Mouse (Mus musculus) c-Kit-positive CD71-negative TER-119-negative erythroid progenitor cells, embryonic 14.5 days (primary cell): ENCODE results near the gene Acad9.

Experiments used
- DNase-seq: peaks from one replicate; pipeline ENCODE4 v3.0.0-alpha.2; 2013; ENCODE audit warnings: low read depth

Gene Acad9

DNA sequence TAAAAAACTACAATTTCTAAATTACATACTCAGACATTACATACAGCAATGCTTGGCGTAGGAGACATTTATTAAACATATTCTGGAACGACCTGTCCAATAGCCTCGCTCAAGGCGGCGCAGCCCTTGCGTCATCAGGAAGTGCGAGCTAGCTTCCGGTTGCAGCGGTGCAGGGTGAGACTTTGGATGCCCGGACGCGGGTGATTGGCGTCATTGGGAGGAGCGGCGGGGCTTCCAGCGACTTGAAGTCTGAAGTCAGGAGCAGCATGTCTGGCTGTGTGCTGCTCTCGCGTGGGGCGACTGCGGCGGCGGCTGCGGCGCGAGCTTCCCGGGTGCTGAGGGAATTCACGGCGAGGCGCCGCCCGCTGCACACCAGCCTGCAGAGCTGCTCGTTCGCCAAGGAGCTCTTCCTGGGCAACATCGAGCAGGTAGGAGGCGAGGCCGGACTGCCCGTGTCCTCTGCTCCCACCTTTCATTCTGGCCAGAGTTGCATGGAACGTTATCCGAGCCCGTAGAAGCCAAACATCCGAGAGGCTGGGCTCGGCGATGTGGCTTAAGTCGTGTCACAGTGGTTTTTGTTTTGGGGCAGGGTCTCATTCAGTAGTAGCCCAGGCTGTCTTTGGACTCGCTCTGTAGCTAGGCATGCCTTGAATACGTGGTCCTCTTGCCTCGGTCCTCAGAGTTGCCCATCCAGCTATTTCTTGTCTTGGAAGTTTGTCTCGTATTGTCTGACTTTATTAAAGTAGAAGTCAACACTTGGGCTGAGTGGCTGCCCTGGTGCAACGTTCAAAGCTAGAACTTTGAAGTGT, at the start of gene Acad9:
Gene Acad9, plus strand, starts transcription at position 137 of the 809 bp plus-strand sequence.
- peak; percentile 92 for DNase-seq

DNA sequence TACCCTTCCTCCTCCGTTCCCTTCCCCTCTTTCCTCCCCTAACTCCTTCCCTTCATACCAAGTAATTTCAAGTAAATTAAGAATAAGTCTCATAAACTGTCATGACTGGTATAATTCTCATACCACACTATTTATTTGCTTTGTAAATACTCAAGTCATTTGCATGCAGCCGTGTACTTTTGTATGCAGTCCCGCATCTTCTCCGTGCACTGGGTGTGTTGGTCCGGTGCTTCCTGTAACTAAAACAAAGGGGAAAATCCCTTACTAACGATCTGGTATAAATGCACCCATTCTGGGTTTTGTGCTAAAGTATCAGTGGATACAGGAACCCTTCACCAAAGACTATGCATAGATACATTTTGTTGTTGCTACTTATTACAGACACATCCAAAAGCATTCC, 40.0 kb upstream of the Acad9 start:
- DNase-seq = no peak

DNA sequence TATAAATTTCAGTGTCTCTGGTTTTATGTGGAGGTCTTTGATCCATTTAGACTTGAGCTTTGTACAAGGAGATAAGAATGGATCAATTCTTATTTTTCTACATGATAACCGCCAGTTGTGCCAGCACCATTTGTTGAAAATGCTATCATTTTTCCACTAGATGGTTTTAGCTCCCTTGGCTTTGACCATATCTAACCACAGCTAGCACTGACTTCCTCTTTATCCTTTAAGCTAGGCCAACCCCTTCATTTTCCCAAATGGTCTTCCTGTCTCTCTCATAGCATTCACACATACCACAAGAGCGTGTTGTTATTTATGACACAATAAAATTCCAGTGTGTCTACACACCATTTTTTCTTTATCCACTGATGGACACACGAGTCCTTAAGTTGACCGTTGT, 35.8 kb upstream of the Acad9 start:
- no peak for DNase-seq

DNA sequence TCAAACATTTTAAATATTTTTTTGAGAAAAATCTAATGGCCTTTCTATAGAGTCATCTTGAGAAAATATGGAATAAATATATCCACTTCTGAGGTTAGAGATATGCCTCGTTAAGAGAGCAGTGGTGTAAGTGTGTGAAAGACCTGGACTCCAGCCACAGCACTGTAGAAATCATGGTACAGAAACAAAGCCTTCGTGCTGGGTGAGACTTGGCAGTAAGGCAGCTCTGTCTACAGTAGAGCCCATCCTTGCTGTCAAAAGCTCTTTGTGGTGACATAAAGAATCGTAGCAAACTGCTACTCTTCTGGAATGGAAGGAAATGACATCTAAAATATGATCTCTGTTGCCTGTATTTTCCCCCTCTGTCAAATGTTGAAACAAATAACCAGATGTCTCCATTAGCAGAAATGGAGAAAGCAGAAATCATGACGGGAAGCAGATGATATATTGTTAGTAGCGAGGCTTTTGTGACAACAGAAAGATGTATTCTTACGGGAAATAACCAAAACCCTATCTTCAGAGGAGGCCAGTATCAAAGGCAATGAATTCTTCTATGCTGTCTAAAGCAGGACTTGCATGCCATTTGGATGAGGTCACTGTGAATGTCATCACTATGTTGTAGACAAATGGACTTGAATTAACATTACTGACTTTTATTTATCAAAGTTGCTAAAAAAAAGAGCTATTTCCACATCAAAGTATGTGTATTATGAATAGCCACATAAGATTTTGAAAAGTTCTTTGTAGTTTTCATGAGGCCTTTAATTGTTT, 33.9 kb upstream of the Acad9 start:
- no peak for DNase-seq

DNA sequence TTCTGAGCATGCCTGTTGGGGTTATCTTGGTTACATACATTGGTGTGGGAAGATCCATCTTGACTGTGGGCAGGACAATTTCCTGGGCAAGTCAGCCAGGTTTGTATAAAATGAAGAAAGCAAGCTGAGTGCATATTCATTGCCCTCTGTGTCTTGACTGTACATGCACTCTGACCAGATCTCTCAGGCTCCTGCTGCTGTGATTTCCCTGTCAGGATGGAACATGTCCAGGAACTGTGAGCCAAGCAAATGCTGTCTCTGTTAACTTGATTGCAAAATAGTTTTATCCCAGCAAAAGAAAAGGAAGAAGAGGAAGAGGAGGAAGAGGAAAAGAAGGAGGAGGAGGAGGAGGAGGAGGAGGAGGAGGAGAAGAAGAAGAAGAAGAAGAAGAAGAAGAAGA, 21.3 kb upstream of the Acad9 start:
- DNase-seq = no peak

DNA sequence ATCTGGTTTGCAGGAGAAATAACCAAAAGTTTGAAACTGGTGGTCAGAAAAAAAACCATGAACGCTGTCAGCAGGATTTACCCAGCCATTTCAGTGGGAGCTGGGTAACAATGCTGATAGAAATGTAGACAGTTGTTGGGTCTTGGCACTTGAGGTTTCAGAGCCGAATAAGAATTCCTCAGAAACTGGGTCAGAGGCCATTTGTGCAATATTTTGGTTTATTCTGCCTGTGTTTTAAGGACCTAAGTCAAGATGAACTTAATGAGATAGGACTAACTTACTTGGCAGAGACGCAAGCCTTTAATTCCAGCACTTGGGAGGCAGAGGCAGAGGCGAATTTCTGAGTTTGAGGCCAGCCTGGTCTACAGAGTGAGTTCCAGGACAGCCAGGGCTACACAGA, 20.7 kb upstream of the Acad9 start:
- DNase-seq = no peak

DNA sequence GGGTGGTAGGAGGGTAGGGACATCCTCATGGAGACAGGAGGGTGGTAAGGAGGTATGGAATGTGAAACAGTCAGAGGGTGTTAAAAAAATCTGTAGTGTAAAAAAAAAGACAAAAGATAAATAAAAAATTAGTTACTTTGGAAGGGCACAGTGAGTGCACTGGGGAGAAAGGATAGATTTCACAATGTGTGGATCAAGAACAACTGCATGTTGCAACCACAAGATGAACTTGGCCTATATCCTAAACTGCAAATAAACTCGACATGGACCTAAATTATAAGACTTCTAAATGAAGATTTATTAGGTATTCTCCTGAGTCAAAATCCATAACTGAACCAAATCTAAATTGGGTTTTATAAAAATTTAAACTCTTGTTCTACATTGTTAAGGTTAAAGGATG, 16.7 kb upstream of the Acad9 start:
- DNase-seq = no peak

DNA sequence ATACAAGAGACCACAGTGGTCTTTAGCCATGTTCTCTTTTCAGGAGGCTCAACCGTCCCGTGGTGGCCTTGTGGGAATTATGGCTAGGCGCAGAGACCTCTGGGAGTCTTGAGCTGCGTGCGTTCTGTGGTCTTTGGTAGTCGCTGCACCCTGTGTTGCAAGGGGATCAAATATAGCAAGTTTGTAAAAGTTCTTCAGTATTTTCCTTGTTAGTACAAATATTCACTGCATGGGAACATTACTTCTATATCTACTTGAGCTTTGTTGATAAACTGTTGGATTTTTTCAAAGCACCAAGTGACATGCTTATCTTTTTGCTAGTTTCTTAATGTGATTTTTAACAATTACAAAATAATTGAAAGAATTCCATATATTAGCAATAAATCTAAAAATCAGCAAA, 12.3 kb upstream of the Acad9 start, which contains the start of gene Ccdc144b:
Gene Ccdc144b, minus strand, starts transcription at position 101 of the 400 bp plus-strand sequence.
- no peak for DNase-seq

DNA sequence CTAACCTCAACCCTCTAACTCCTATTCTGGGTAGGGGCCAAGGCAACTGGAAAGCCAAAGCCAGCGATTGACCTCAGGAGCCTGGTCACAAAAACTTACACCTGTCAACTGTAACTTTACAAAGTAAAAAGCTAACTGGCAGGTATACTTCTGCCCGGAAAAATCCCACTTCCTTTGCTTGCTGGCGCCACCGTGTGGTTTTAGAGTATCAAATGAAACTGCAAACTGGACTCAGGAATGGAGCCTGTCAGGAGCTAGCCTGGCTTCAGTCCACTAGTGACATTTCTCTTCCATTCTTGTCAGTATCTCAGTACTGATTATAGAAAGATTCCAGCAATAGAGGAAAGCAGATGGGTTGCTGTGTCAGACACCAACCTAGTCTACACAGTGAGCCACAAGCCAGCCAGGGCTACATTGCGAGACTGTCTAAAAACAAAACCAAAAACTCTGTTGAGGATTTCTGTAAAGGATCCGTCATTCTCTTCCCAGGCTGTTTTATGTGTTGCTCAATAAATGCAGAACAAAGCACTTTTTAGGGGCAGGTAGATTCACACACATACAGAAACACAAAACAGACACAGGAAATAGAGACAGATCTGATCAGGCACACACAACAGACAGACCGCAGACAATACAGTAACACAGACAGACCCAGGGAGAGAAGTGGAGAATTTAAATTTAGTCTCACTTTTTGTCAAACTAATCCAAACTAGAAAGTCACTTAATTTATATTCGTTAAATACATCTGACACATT, 5.5 kb upstream of the Acad9 start:
- peak; percentile 44 for DNase-seq

DNA sequence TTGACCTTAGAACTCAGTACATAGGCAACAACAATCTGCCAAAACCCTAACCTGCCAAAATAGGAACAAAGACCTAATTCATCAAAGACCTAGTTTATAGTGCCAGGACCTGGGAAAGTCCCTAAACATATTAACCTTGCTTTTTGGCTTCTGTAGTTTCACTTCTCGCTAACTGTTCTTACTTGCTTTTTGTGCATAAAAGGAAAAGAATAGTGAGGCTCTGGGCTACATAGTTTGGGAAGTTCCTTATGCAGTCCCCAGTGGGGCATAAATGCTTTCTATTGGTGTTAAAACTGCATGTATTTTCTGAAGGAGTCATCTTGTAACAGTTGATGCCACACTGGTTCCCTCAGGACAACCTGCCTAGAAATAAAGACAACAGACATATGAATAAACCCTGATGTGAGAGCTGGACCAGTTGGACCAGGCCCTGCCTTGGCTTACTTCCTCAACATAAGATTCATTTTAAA, 1.2 kb upstream of the Acad9 start:
- no peak for DNase-seq

DNA sequence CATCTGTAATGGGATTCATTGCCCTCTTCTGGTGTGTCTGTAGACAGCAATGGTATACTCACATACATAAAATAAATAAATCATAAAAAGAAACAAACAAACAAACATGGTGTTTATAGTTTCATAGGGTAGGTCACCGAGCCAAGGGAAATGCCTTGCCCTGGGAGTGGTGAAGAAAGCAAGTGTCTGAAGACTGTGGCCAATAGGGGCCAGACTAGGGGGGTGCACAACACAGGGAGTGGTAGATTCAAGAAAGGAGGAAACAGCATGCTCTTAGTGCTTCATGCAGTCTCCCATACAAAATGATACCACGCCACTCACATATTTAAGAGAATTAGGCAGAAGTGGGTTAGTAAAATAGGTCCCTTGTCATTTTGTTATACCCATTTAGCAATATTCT, 613 bp upstream of the Acad9 start:
- DNase-seq = no peak

DNA sequence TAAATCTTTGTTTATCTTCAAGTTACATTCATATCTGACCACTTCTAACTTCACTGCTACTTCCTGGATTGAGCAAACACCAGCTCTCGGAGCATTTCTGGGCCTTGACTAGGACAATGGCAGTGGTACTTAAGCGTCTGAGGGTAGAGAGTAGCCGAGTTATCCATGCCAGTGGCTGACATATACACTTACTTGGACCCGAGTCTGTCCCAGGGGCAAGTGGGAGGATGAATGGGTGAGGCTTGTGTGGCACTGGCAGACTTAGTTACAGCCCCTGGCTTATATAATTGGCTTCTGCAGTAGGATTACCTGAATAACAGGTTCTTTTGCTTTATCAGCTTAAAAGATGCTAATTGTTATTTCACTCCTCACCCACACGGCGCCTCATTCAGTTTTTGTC, 2.0 kb downstream of the Acad9 start:
- no peak for DNase-seq

DNA sequence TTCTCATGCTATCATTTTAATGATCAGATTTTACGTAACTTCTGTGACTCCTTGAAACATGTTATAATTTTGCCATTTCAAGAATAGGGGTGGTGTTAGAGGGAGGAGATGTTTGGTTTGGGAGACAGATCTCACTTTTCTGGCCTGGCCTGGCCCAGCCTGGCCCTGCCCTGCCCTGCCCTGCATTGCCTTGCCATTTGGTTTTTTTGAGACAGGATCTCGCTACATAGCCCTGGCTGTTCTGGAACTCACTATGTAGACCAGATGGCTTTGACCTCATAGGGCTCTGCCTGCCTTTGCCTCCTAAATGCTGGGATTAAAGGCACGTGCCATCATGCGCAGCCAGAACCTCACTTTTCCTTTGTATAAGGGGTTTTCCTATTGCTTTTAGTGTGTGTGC, 4.7 kb downstream of the Acad9 start:
- no peak for DNase-seq

DNA sequence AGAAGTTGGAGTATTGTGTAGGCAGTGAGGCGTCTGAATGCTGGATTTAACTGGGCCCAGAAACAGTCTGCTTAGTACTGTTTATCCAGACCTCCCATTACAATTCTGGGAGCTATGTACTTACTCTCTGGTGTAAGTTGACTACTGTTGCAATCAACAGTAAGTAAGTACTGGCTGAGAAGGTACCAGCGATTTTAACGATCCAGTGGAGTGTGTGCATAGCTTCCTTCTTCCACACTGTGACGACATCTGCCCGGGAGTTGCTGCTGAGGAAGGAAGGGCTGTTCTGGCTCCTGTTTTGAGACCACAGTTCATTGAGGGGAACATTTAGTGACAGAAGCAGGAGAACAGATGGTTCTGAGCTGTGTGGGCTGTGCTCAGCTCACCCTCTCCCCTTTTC, 5.3 kb downstream of the Acad9 start:
- DNase-seq = no peak

DNA sequence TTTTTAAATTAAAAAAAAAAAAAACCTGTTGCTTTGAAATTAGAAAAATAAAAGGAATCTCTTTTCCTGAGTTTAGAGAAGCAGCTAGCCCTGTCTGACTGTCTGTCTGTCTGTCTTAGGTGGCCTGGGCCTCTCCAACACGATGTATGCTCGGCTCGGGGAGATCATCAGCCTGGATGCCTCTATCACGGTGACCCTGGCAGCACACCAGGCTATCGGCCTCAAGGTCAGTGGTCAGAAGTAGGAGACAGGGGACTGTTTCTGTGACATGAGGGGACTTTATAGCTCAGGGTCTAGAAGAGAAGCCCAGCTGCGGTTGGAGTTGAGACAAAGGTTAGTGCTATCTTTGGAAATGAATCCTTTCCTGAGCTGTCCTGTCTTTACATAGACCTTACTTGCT, 8.5 kb downstream of the Acad9 start:
- DNase-seq = no peak

DNA sequence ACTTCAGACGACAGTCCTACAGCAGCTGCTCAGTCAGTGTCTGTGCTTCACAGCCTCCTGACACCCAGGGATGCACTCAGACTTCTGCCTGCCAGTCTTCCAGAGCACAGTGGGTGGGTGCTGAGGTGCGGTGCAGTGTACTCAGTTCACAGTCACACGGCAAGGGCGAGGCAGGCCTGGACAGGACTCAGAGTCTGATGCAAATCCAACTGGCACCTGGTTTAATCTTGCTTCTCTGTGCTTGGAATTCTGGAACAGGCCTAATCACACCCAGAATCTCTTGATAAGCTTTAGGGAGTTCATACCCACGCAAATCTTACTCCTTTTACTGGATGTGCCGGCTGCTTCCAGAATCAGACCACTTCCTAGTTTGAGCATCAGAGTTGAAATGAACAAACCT, 9.7 kb downstream of the Acad9 start:
- no peak for DNase-seq

DNA sequence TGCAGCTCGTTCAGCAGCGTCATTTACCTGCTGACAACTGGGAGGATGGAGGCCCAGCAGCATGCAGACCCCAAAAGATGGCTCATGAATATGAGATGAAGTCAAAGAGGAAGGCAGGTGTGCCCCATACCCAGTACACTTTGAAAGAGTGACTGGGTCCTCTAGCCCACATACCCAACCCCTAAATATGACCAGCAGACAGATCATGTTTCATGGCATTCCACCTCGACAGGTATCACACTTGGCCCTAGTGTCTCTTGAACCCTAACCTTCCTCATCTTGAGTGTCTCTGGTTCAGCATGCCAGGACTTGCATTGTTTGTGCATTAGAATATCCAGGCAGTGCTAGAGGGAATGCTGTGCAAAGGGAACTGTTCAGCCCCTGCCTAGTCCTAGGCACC, 11.6 kb downstream of the Acad9 start:
- DNase-seq = no peak

DNA sequence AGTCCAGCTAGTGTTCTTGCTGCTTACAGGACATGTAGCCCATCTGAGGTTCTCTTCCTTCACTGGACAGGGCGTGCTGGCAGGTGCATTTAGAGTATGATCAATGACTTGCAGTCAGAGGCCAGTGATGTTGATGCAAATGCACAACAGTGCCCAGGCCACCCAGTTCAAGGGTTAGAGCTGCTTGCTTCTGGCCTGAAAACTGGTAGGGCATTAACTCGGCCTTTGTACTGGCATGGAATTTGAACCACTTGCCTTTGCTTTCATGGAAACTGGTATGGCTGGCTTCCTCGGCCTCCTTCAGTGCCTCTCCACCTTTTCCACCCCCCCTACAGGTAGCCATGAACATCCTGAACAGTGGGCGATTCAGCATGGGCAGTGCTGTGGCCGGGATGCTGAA, 14.1 kb downstream of the Acad9 start:
- DNase-seq = no peak

DNA sequence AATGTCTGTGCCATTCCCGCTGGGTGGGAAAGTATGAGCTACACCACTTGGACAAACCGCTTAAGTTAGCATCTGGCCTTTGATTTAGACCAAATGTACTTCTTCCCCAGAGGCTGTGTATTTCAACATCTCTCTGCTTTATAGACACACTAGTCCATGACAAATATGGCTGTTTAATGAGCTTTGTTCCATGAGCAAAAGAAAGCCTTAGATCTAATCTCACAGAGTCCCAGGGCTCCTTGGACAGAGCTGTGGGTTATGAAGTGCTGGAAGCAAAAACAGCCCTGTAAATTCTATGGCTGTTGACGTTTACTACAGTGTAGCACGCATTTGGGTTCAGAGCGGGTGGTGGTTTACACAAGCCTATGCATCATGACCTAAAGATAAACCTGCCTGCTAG, 15.0 kb downstream of the Acad9 start:
- no peak for DNase-seq

DNA sequence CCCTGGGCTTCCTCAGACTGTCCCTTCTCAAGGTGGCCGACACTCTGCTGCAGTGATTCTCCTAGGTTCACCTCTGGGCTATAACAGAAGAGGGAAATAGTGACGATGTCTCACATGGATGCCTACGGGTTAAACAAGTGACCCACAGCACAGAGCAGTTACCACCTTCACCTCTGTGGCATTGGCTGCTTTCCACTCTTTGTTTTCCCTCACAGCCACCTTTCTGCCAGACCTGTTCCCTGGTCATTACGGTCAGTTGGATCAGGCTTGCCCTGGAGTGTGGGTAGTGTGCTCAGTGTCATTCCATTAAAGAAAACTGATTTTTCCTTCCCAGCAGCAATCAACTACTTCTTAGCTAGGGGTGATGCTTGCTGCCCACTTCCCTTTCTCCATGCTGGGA, 17.1 kb downstream of the Acad9 start:
- no peak for DNase-seq

DNA sequence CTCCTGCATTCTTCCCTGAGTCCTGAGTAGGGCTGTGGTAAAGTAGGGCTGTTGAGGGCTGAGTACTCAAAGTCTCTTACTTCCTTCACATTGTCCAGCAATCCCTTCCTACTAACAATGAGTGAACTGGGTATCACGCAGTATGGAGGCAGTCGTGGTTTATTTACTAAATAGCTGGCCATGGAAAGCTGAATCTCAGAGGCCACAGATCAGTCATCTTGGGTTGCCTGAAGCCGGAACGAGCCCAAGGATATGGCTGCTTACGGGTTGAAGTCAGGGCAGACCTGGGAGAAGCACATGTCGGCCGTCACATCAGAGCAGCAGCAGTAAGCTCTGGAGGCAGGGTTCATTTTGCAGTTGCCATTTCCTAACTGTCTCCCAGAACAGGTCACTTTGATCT, 17.6 kb downstream of the Acad9 start:
- no peak for DNase-seq

DNA sequence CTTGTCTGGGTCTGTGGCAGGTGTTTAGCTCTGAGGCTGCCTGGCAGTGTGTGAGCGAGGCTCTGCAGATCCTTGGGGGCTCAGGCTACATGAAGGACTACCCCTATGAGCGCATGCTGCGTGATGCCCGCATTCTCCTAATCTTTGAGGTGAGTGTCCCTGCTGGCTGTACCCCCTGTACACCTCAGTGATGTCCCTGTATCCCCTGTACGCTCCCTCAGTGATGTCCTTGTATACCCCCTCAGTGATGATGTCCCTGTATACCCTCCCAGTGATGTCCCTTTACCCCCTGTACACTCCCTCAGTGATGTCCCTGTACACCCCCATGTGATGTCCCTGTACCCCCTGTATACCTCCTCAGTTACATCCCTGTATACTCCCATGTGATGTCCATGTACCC, 19.6 kb downstream of the Acad9 start:
- no peak for DNase-seq

DNA sequence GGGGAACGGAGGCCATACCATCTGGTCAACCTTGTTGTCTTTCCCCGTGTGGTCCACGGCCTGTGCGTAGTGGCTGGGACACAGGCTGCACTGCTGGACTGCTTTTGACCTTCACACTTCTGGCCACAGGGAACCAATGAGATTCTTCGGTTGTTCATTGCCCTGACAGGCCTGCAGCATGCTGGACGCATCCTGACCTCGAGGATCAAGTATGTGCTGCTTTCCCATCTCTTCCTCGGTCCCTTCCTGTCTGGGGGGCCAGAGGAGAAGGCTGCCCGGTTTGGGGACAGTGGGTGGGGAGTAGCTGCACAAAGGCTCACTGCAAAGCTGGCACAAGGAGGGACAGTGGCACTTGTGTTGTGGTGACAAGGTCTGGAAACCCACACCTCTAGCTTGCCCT, 21.8 kb downstream of the Acad9 start:
- DNase-seq = no peak
